Mouse (Mus musculus): Measurements from ENCODE around the gene Syne3. TPM values are rescaled to one million over a fixed set of nuclear protein-coding genes. Genes with fewer than 3 reads are reported as not detected.
A peak's percentile ranks its signal among the peaks of the same experiment; 100 is the strongest.

Gene Syne3
- polyA plus RNA-seq, 1 experiment from 2014 or later: 0.38 TPM

DNA sequence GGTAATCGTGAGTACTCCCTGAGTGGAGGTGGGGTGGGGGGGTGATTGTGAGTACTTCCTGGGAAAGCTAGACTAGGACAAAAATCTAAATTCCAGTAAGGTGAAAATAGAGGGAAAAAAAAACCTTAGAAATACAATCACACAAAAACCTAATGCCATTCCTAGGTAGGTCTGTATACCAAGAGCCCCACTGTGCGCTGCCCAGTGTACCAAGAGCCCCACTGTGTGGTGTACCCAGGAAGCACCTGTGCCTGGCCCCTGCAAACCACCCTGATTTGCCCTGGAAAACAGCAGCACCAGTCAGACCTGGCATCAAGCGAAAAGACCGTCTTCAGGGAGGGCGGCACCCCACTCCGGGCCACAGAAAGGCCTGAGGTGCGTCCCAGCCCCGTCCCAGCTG is 74.5 kb downstream of the Syne3 start:
- H3K9ac ChIP-seq (ENCODE audit: low read depth, low read length): peak overlapping the region; percentile 13; the same call in 1 of the 2 replicates
- no peak overlapping the region for H3K4me3 ChIP-seq (ENCODE audit: low read length)
- WGBS: 77% methylated on average over 8 of the region's 8 CpGs
- no peak overlapping the region for H3K27ac ChIP-seq (ENCODE audit: low read depth, low read length)
- no peak overlapping the region for H3K4me2 ChIP-seq (ENCODE audit: low read length)
- H3K9me3 ChIP-seq (ENCODE audit: control insufficient read depth, low read length): no peaks in the 10 kb centered on the region
- no peak for ATAC-seq
- no peaks in the 10 kb centered on the region for H3K36me3 ChIP-seq (ENCODE audit: control insufficient read depth, insufficient read depth, low read length)
- H3K4me1 ChIP-seq (ENCODE audit: control insufficient read depth, insufficient read depth, low read depth, low read length): peaks cover 7% of the 10 kb centered on the region
- 0 out of 2 replicates have a peak, but pooled peaks cover 2% of the 10 kb centered on the region for H3K27me3 ChIP-seq (replicated peaks; ENCODE audit: control insufficient read depth, insufficient read depth, low read length)

DNA sequence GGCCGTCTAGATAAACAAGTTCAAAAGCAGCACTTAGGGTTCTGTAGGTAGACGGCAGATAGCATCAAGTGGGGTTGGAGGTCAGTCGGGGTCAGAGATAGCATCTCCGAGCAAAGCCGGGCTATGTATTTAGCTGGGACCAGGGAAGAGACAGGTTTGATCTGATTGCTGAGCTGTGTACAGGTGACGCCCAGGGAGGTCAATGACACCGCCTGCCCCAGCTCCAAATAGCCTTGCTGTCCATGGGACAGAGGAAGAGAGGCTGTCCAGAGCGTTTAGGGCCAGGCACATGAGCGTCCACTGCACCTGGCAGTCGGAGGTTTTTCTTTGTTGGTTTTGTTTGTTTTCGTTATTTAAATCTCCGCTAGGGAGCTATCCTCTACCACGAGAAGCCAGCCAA is 75.8 kb downstream of the Syne3 start:
- H3K9me3 ChIP-seq (ENCODE audit: control insufficient read depth, low read length): no peaks in the 10 kb centered on the region
- H3K36me3 ChIP-seq (ENCODE audit: control insufficient read depth, insufficient read depth, low read length): no peaks in the 10 kb centered on the region
- H3K4me3 ChIP-seq (ENCODE audit: low read length): no peak overlapping the region
- no peak overlapping the region for H3K4me2 ChIP-seq (ENCODE audit: low read length)
- H3K4me1 ChIP-seq (ENCODE audit: control insufficient read depth, insufficient read depth, low read depth, low read length): peaks cover under 1% of the 10 kb centered on the region; the same call in 1 of the 2 replicates
- H3K9ac ChIP-seq (ENCODE audit: low read depth, low read length): no peak overlapping the region
- H3K27me3 ChIP-seq (replicated peaks; ENCODE audit: control insufficient read depth, insufficient read depth, low read length): 0 out of 2 replicates have a peak, but pooled peaks cover 2% of the 10 kb centered on the region
- ATAC-seq: no peak
- H3K27ac ChIP-seq (ENCODE audit: low read depth, low read length): no peak overlapping the region
- 80% methylated on average over 13 of the region's 13 CpGs for WGBS

DNA sequence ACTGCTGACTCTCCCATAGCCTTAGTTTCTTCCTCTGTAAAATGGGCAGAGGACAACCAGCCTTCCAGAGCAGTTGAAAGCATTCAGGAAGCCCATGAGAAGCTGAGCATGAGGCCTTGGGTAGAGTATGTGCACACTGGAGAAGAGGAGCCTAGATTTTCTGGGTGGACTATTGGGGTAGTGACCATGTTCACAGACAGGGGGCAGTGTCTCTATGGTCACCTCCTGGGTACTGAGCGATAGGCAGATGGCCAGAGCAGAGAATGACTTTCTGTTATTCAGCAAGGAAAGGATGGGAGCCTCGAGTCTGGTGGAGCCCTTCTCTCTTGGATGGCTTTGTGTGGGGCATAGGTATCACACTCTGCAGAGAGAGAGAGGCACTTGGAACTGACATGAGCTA is 76.4 kb downstream of the Syne3 start:
- no peaks in the 10 kb centered on the region for H3K36me3 ChIP-seq (ENCODE audit: control insufficient read depth, insufficient read depth, low read length)
- H3K9ac ChIP-seq (ENCODE audit: low read depth, low read length): no peak overlapping the region
- WGBS: 71% methylated on average over 2 of the region's 2 CpGs
- 0 out of 2 replicates have a peak, but pooled peaks cover 2% of the 10 kb centered on the region for H3K27me3 ChIP-seq (replicated peaks; ENCODE audit: control insufficient read depth, insufficient read depth, low read length)
- no peak overlapping the region for H3K4me3 ChIP-seq (ENCODE audit: low read length)
- H3K4me2 ChIP-seq (ENCODE audit: low read length): no peak overlapping the region
- no peak for ATAC-seq
- H3K4me1 ChIP-seq (ENCODE audit: control insufficient read depth, insufficient read depth, low read depth, low read length): no peaks in the 10 kb centered on the region
- H3K27ac ChIP-seq (ENCODE audit: low read depth, low read length): no peak overlapping the region
- H3K9me3 ChIP-seq (ENCODE audit: control insufficient read depth, low read length): no peaks in the 10 kb centered on the region

DNA sequence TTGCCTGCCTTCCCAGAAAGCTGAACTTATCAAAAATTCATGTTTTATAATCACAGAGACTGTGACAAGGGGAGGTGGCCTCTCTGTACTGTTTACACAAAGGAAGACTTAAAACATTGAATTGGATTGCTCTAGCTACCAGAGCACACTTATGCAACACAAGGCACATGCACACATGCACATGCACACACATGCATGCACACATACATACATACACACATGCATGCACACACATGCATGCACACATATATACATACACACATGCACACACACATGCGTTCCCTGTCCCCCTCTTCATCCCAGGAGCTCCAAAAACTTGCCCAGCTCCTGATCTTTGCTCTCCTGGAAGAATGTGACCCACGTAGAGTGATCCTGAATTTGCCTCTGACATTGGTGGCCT is 83.8 kb downstream of the Syne3 start:
- Histone ChIP-seq H3K4me2 (ENCODE audit: low read length) (no peak overlapping the region), H3K27me3 (replicated peaks; ENCODE audit: control insufficient read depth, insufficient read depth, low read length) (no peaks in the 10 kb centered on the region), H3K4me3 (ENCODE audit: low read length) (no peak overlapping the region), H3K27ac (ENCODE audit: low read depth, low read length) (no peak overlapping the region; the same call in 1 of the 2 replicates), H3K9ac (ENCODE audit: low read depth, low read length) (no peak overlapping the region), H3K36me3 (ENCODE audit: control insufficient read depth, insufficient read depth, low read length) (no peaks in the 10 kb centered on the region), H3K4me1 (ENCODE audit: control insufficient read depth, insufficient read depth, low read depth, low read length) (peaks cover 15% of the 10 kb centered on the region), H3K9me3 (ENCODE audit: control insufficient read depth, low read length) (no peaks in the 10 kb centered on the region)
- WGBS: 81% methylated on average over 2 of the region's 2 CpGs
- no peak for ATAC-seq

DNA sequence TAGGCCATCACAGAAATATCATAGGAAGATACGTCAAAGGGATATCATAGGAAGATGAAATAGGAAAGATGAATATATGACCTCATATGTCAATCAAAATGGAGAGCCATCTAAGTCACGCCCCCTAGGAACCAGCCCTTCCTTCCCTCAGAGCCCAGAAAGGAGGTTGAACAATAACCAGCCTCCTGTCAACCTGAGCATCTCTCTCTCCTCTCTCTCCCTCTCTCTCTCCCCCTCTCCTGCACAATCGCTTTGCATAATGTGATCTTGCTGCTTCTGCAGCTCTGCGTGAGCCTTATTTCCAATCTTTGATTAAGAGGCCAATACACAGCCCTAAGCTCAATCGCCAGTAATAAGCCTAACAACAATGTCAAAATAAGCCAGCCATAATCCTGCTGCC is 84.6 kb downstream of the Syne3 start:
- Histone ChIP-seq H3K4me1 (ENCODE audit: control insufficient read depth, insufficient read depth, low read depth, low read length) (peaks cover 15% of the 10 kb centered on the region), H3K27ac (ENCODE audit: low read depth, low read length) (peak overlapping the region; percentile 20; the same call in 1 of the 2 replicates), H3K27me3 (replicated peaks; ENCODE audit: control insufficient read depth, insufficient read depth, low read length) (no peaks in the 10 kb centered on the region), H3K36me3 (ENCODE audit: control insufficient read depth, insufficient read depth, low read length) (no peaks in the 10 kb centered on the region), H3K4me3 (ENCODE audit: low read length) (no peak overlapping the region), H3K9ac (ENCODE audit: low read depth, low read length) (no peak overlapping the region), H3K9me3 (ENCODE audit: control insufficient read depth, low read length) (no peaks in the 10 kb centered on the region), H3K4me2 (ENCODE audit: low read length) (no peak overlapping the region)
- ATAC-seq: no peak
- 60% methylated on average over 5 of the region's 5 CpGs for WGBS

DNA sequence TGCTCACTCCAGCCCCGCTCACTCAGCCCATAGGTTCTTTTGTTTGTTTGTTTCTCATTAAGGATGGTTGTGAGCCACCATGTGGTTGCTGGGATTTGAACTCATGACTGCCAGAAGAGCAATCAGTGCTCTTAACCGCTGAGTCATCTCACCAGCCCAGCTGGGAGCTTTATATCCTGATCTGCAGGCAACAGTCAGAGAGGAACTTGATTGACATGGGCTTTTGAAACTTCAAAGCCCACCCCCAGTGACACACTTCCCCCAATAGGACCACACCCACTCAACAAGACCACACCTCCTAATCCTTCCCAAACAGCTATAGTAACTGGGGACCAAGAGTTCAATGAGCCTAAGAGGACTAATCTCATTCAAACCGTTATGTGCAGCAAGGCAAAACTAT is 85.1 kb downstream of the Syne3 start:
- ATAC-seq: no peak
- no peak overlapping the region for H3K4me3 ChIP-seq (ENCODE audit: low read length)
- H3K27ac ChIP-seq (ENCODE audit: low read depth, low read length): no peak overlapping the region
- H3K36me3 ChIP-seq (ENCODE audit: control insufficient read depth, insufficient read depth, low read length): no peaks in the 10 kb centered on the region
- H3K9ac ChIP-seq (ENCODE audit: low read depth, low read length): no peak overlapping the region
- WGBS: 70% methylated on average over 3 of the region's 3 CpGs
- no peaks in the 10 kb centered on the region for H3K27me3 ChIP-seq (replicated peaks; ENCODE audit: control insufficient read depth, insufficient read depth, low read length)
- no peaks in the 10 kb centered on the region for H3K9me3 ChIP-seq (ENCODE audit: control insufficient read depth, low read length)
- H3K4me1 ChIP-seq (ENCODE audit: control insufficient read depth, insufficient read depth, low read depth, low read length): peaks cover 15% of the 10 kb centered on the region
- no peak overlapping the region for H3K4me2 ChIP-seq (ENCODE audit: low read length)

DNA sequence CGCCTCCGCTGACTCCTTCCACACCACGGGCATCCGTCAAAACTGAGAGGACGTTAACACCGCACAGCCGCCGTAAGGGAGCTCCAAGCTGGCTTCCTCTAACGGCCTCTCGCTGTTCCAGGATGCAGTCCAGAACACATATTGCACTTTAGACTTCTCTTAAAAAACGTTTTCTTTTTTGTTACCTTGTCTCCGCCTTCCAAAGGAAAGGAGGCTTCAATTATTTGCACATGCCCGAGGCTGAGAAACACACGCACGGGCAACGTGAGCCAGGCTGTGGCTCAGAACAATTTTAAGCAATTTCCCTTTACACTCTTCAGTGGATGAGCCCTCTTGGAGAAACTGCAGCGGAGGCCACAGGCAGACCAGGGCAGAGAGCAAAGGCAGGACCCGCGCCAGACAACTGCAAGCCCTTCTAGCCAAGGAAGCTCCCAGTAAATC is 85.6 kb downstream of the Syne3 start:
- H3K4me2 ChIP-seq (ENCODE audit: low read length): no peak overlapping the region
- WGBS: 50% methylated on average over 19 of the region's 19 CpGs
- no peak for ATAC-seq
- peaks cover 15% of the 10 kb centered on the region for H3K4me1 ChIP-seq (ENCODE audit: control insufficient read depth, insufficient read depth, low read depth, low read length)
- peak overlapping the region; percentile 25; the same call in 1 of the 2 replicates for H3K27ac ChIP-seq (ENCODE audit: low read depth, low read length)
- no peaks in the 10 kb centered on the region for H3K27me3 ChIP-seq (replicated peaks; ENCODE audit: control insufficient read depth, insufficient read depth, low read length)
- H3K4me3 ChIP-seq (ENCODE audit: low read length): no peak overlapping the region
- H3K9me3 ChIP-seq (ENCODE audit: control insufficient read depth, low read length): no peaks in the 10 kb centered on the region
- 0 out of 2 replicates have a peak overlapping the region, but pooled peaks have one; percentile 40 for H3K9ac ChIP-seq (ENCODE audit: low read depth, low read length)
- H3K36me3 ChIP-seq (ENCODE audit: control insufficient read depth, insufficient read depth, low read length): no peaks in the 10 kb centered on the region

DNA sequence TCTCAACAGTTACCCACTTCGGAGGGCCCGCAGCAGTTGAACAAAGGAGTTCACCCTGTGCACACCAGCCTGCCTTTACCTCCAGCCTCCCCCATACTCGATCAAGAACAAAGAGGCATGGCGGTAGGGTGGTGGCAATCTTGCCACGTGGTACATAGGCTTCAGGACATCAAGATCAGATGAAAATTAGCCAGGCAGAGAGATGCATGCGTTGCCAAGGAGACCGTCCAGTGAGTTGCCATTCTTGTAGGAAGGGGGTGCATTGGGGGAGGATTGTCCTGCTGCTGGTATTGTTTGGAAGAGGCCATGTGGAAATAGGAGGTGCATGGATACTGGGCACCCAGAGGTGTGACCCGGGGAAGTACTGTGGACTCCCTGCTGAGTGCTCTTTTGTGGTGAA is 87.0 kb downstream of the Syne3 start:
- Histone ChIP-seq H3K4me1 (ENCODE audit: control insufficient read depth, insufficient read depth, low read depth, low read length) (peaks cover 15% of the 10 kb centered on the region), H3K4me2 (ENCODE audit: low read length) (no peak overlapping the region), H3K27ac (ENCODE audit: low read depth, low read length) (no peak overlapping the region), H3K36me3 (ENCODE audit: control insufficient read depth, insufficient read depth, low read length) (no peaks in the 10 kb centered on the region), H3K4me3 (ENCODE audit: low read length) (no peak overlapping the region), H3K9ac (ENCODE audit: low read depth, low read length) (no peak overlapping the region), H3K27me3 (replicated peaks; ENCODE audit: control insufficient read depth, insufficient read depth, low read length) (no peaks in the 10 kb centered on the region), H3K9me3 (ENCODE audit: control insufficient read depth, low read length) (no peaks in the 10 kb centered on the region)
- ATAC-seq: peak; percentile 67
- WGBS: 24% methylated on average over 8 of the region's 8 CpGs

DNA sequence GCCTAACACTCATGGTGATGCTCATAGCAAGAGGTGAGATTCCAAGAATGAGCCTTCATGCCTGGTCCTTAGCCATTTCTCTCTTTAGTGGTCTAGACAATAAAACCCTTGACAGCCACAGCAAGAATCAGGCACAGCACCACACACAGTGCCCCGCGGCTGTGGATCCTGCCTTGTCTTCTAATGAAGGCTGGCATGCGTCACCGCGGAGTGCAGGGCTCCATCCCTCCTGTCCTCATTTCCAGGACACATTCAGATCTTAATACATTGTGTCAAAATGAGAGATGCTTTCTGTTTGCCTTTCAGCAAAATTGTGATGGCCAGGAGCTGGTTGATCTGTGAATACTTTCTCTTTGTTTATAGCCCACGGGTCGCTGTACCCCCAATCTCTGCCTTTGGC is 88.5 kb downstream of the Syne3 start:
- no peaks in the 10 kb centered on the region for H3K9me3 ChIP-seq (ENCODE audit: control insufficient read depth, low read length)
- 81% methylated on average over 7 of the region's 7 CpGs for WGBS
- H3K4me1 ChIP-seq (ENCODE audit: control insufficient read depth, insufficient read depth, low read depth, low read length): peaks cover 15% of the 10 kb centered on the region
- no peak overlapping the region for H3K4me3 ChIP-seq (ENCODE audit: low read length)
- H3K4me2 ChIP-seq (ENCODE audit: low read length): no peak overlapping the region
- ATAC-seq: no peak
- H3K36me3 ChIP-seq (ENCODE audit: control insufficient read depth, insufficient read depth, low read length): no peaks in the 10 kb centered on the region
- H3K27me3 ChIP-seq (replicated peaks; ENCODE audit: control insufficient read depth, insufficient read depth, low read length): no peaks in the 10 kb centered on the region
- no peak overlapping the region for H3K9ac ChIP-seq (ENCODE audit: low read depth, low read length)
- H3K27ac ChIP-seq (ENCODE audit: low read depth, low read length): no peak overlapping the region

DNA sequence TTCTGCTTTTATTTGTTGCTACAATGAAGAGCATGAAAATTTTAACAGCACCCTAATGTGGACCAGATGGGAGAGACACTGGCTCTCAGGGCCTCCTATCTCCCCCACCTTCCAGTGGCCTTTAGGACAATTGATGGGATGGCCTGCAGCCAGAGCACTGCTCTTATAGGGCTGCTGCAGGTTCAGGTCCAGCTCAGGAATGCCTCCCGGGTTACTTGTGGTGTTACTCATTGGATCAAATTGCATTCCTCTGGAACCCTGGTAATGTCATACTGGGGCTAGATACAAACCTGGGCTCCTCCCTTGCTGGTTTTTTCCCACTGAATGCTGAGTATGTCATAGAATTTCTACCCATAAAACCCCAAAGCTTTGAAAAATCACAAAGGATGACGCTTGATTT is 90.4 kb downstream of the Syne3 start:
- Histone ChIP-seq H3K9ac (ENCODE audit: low read depth, low read length) (no peak overlapping the region), H3K27ac (ENCODE audit: low read depth, low read length) (no peak overlapping the region), H3K27me3 (replicated peaks; ENCODE audit: control insufficient read depth, insufficient read depth, low read length) (no peaks in the 10 kb centered on the region), H3K9me3 (ENCODE audit: control insufficient read depth, low read length) (no peaks in the 10 kb centered on the region), H3K4me1 (ENCODE audit: control insufficient read depth, insufficient read depth, low read depth, low read length) (peaks cover 15% of the 10 kb centered on the region), H3K36me3 (ENCODE audit: control insufficient read depth, insufficient read depth, low read length) (no peaks in the 10 kb centered on the region), H3K4me2 (ENCODE audit: low read length) (no peak overlapping the region), H3K4me3 (ENCODE audit: low read length) (no peak overlapping the region)
- WGBS: 97% methylated on average over 2 of the region's 2 CpGs
- ATAC-seq: no peak

Measured in hindbrain, embryonic 16.5 days (tissue).